Mouse (Mus musculus) lung, adult 2 months (tissue): ENCODE measurements at regions not wholly inside any gene's neighbourhood (a gene's known extent, or its start where the extent isn't known, plus 50 kb on each side); places are given as distances from the start of the nearest gene placed in this dataset.

Experiments used
- CTCF ChIP-seq: fragments of 200-500 bp; IDR thresholded peaks from 2 replicates; pipeline ENCODE4 v1.5.1; 2011; ENCODE audit warnings: mild to moderate bottlenecking, low read length, control low read depth; ENCODE audit not compliant: insufficient read depth
- POLR2A ChIP-seq: fragments of 200-500 bp; IDR thresholded peaks from 2 replicates; pipeline ENCODE4 v1.6.1; 2011; ENCODE audit warnings: low read depth, mild to moderate bottlenecking, control low read depth, low read length, borderline replicate concordance; ENCODE audit errors: extremely low read depth

DNA sequence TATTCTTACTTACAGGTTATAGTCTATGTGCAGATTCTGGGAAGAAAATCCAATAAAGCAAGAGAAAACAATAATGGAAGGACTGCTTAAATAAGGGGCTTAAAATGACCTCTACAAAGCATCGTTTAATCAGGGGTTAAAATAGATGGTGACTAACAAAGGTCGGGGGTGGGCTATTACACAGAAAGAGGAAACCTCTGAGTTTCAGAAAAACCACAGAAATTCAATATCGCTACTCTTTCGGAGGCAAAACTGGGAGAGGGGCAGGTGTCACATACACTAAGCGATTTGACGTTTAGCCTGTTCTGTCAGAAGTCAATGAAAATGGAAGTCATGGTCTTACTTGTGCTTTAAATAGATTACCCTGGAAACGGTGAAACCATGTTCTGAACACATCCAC is 391.0 kb upstream of the Pkdcc start:
- TF ChIP-seq CTCF = no peak
- TF ChIP-seq POLR2A = no peak
